Mouse (Mus musculus): ENCODE measurements at regions not wholly inside any gene's neighbourhood (a gene's known extent, or its start where the extent isn't known, plus 50 kb on each side); places are given as distances from the start of the nearest gene placed in this dataset.
"Not testable (repeated sequence)": the region's sequence is repeated elsewhere in the genome, so short reads cannot be mapped to it uniquely, and the experiment has no call there.

GRCm38 (mm10) chr12:15653357-15653763, 163.4 kb downstream of the Trib2 start:
- peak; percentile 74 to 83 for DNase-seq

GRCm38 (mm10) chr12:15651293-15651692, 165.4 kb downstream of the Trib2 start:
- no peak for DNase-seq

- DNase-seq, result no peak
Observed at GRCm38 (mm10) chr12:15649906-15650305, 166.8 kb downstream of the Trib2 start.

GRCm38 (mm10) chr12:15649226-15649625, 167.5 kb downstream of the Trib2 start:
- DNase-seq, result no peak

- no peak for DNase-seq
Observed at GRCm38 (mm10) chr12:15644074-15644672, 172.5 kb downstream of the Trib2 start.

- peak in 1 of 2 experiments; percentile 14 for DNase-seq
Observed at GRCm38 (mm10) chr12:15643669-15644068, 173.1 kb downstream of the Trib2 start.

- no peak for DNase-seq
Observed at GRCm38 (mm10) chr12:15640320-15640719, 176.4 kb downstream of the Trib2 start.

GRCm38 (mm10) chr12:15629971-15630370, 186.8 kb downstream of the Trib2 start:
- no peak for DNase-seq

- no peak for DNase-seq
Observed at GRCm38 (mm10) chr12:15619521-15619920, 197.2 kb downstream of the Trib2 start.

- DNase-seq, result peak; percentile 4 to 28
Observed at GRCm38 (mm10) chr12:15617312-15617711, 199.4 kb downstream of the Trib2 start.

GRCm38 (mm10) chr12:15611847-15612580, 204.7 kb downstream of the Trib2 start:
- no peak for DNase-seq

GRCm38 (mm10) chr12:15607091-15607490, 209.6 kb downstream of the Trib2 start:
- no peak for DNase-seq

- peak in 1 of 2 experiments; percentile 29 for DNase-seq
Observed at GRCm38 (mm10) chr12:15606095-15606494, 210.6 kb downstream of the Trib2 start.

- DNase-seq, result no peak
Observed at GRCm38 (mm10) chr12:15604630-15605029, 212.1 kb downstream of the Trib2 start.

- no peak for DNase-seq
Observed at GRCm38 (mm10) chr12:15603885-15604284, 212.8 kb downstream of the Trib2 start.

GRCm38 (mm10) chr12:15603319-15603718, 213.4 kb downstream of the Trib2 start:
- DNase-seq, result no peak

- DNase-seq, result no peak
Observed at GRCm38 (mm10) chr12:15594704-15595103, 222.0 kb downstream of the Trib2 start.

GRCm38 (mm10) chr12:15587864-15588263, 228.9 kb downstream of the Trib2 start:
- not testable (repeated sequence) for DNase-seq

- no peak for DNase-seq
Observed at GRCm38 (mm10) chr12:15586706-15587442, 229.8 kb downstream of the Trib2 start.

GRCm38 (mm10) chr12:15585845-15586244, 230.9 kb downstream of the Trib2 start:
- DNase-seq, result no peak

GRCm38 (mm10) chr12:15584721-15585120, 232.0 kb downstream of the Trib2 start:
- DNase-seq, result no peak

GRCm38 (mm10) chr12:15566785-15567109, 250.0 kb downstream of the Trib2 start:
- no peak for DNase-seq

GRCm38 (mm10) chr12:15565941-15566784, 250.6 kb downstream of the Trib2 start:
- peak in 1 of 2 experiments; percentile 16 for DNase-seq
